Mouse (Mus musculus) midbrain, embryonic 13.5 days (tissue): Measurements from ENCODE around the gene Tent5c. TPM values are rescaled to one million over a fixed set of nuclear protein-coding genes. Genes with fewer than 3 reads are reported as not detected.
A peak's percentile ranks its signal among the peaks of the same experiment; 100 is the strongest.

Source experiments
- ATAC-seq: fragments of 200-750 bp; cut with Nextera tagmentation; 2 replicates; pipeline ENCODE4 v1.8.0; 2017; ENCODE audit warnings: mild to moderate bottlenecking, moderate TSS enrichment, moderate library complexity
- H3K27ac ChIP-seq: fragments of 300-500 bp; sonication (generic); 2 replicates; pipeline ENCODE4 v1.5.1; 2015; ENCODE audit warnings: inconsistent platforms, mild to moderate bottlenecking, moderate library complexity
- H3K27me3 ChIP-seq: fragments of 300-500 bp; sonication (generic); 2 replicates; pipeline ENCODE4 v1.6.1; 2015; ENCODE audit warnings: mild to moderate bottlenecking, inconsistent platforms
- H3K36me3 ChIP-seq: fragments of 300-500 bp; sonication (generic); 2 replicates; pipeline ENCODE4 v1.6.1; 2015; ENCODE audit warnings: mild to moderate bottlenecking, inconsistent platforms
- H3K4me1 ChIP-seq: fragments of 300-500 bp; sonication (generic); replicated peaks from 2 replicates; pipeline ENCODE4 v1.6.1; 2015; ENCODE audit warnings: inconsistent platforms
- H3K4me2 ChIP-seq: fragments of 300-500 bp; sonication (generic); replicated peaks from 2 replicates; pipeline ENCODE4 v1.6.1; 2015; ENCODE audit warnings: moderate library complexity, mild to moderate bottlenecking, inconsistent platforms
- H3K4me3 ChIP-seq: fragments of 300-500 bp; sonication (generic); replicated peaks from 2 replicates; pipeline ENCODE4 v1.5.1; 2015; ENCODE audit warnings: mild to moderate bottlenecking, inconsistent platforms
- H3K9ac ChIP-seq: fragments of 300-500 bp; sonication (generic); replicated peaks from 2 replicates; pipeline ENCODE4 v1.6.1; 2015; ENCODE audit warnings: mild to moderate bottlenecking, inconsistent platforms
- H3K9me3 ChIP-seq: fragments of 300-500 bp; sonication (generic); 2 replicates; pipeline ENCODE4 v1.6.1; 2016; ENCODE audit warnings: mild to moderate bottlenecking, inconsistent platforms
- WGBS: fragments of 180-500 bp; shearing (Covaris S2); methylation state at CpG from one replicate; pipeline ENCODE4 v1.1.7; 2015; 5-methylcytosine and 5-hydroxymethylcytosine counted together
- polyA plus RNA-seq: library from polyadenylated mRNA; unstranded; fragments of >200 nt; fragmentation: Nextera tagmentation; extraction: Ambion mirVana; gene quantifications from 2 replicates; pipeline ENCODE4 v1.2.1, GENCODE M21; 2015

Tent5c gene
- polyA plus RNA-seq, 1 experiment from 2014 or later: 4.8 TPM

DNA sequence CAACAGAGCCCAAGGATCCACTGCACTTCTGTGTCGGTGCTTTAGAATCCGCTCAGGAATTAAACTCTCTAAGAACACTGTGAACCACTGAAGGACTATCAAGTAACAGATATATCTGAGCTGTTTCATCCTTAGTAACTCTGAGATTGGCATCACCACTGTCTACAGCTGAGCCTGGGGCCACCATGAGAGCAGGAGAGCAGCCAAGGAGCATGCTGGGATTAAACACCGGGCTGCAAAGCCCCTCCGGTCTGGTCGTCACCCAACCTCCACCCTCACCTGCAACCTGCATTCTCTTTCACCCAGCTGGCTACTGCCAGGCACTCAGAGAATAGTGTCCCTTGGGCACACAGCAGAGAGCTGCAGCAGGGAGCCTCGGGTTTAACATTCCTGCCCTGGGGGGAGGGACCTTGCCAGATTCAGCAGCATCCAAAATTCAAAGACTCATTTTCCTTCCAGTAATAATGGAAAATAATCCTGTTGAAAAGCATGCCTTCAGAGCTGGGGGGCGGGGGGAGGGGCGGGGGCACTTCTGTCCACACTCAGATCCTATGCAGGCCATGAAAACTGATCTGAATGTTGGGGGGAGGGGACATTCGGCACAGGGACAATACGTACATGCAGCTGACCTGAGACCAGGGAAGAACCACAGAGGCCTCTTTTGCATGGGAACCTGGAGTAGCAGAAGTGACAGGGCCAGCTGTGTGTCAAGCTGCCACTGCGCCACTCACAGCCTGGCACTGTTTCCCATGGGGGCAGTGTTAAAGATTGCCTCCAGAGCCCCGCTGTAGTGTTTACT, 25.8 kb downstream of the Tent5c start:
- H3K9ac ChIP-seq: no peak overlapping the region
- 23% methylated on average over 12 of the region's 12 CpGs for WGBS
- ATAC-seq: peak; percentile 81
- H3K4me2 ChIP-seq: peak overlapping the region; percentile 29
- H3K36me3 ChIP-seq: no peaks in the 10 kb centered on the region
- H3K9me3 ChIP-seq: no peaks in the 10 kb centered on the region
- peaks cover 21% of the 10 kb centered on the region for H3K4me1 ChIP-seq
- H3K27ac ChIP-seq: 0 out of 2 replicates have a peak overlapping the region, but pooled peaks have one; percentile 47
- no peaks in the 10 kb centered on the region for H3K27me3 ChIP-seq
- H3K4me3 ChIP-seq: no peak overlapping the region

DNA sequence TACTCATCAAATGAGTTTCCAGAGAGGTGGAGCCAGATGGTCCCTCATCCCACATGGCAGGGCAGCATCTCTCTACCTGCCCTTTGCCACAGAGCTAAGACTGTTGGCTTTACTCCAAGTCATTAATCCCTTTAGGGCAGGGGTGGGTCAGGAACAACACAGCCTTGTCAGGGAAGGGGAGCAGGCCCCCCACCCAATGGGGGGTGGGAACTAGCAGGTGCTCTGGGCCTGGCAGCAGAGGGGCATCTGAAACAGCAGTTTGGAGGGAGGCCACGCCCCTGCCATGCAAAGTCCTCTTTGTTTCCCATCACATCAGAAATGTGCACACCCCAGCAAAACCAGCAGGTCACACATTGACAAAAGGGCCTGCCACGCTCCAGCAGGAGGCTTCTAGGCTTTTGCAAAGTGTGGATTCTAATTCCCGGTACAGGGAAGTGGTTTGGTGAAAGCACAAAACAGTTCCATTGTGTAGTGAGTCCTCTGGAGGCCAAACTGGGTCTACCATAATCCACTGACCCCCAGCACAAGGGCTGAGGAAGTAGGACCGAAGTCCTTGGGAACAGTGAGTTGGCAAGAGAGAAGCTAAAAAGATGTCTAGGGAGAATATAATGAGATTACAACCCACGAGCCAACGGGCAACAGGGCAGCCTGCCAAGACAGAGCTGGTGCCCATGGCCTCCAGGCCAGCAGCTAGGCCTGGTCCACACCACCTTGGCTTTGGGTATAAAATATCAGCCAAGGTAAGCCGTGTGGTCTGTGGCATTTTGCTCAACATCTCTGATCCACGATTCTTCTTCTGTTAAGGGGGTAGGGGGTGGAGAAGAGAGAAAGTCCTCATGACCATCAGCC, 26.7 kb downstream of the Tent5c start:
- Histone ChIP-seq H3K4me2 (no peak overlapping the region; the same call in 1 of the 2 replicates), H3K27me3 (no peaks in the 10 kb centered on the region), H3K27ac (peak overlapping the region; percentile 47), H3K36me3 (no peaks in the 10 kb centered on the region), H3K4me1 (peaks cover 21% of the 10 kb centered on the region), H3K4me3 (no peak overlapping the region), H3K9me3 (no peaks in the 10 kb centered on the region), H3K9ac (no peak overlapping the region)
- WGBS: 34% methylated on average over 8 of the region's 8 CpGs
- ATAC-seq: peak; percentile 72

DNA sequence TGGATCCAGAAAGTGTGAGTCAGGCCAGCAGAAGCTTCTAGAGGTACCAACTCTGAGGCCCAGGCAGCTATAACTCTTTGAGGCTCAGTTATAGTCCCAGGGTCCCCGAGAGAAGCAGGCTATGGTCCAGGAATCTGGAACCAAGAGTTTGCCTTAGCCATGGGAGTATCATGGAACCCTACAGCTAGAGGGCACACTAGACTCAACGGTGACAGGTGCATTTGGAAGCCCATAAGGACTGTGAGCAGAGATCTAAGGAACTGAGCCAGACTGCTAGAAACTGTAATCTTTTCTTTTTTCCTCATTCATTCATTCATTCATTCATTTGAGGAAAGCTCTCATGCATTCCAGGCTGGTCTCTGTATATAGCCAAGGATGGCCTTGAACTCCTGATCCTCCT, 28.6 kb downstream of the Tent5c start:
- Histone ChIP-seq H3K4me3 (no peak overlapping the region), H3K27ac (no peak overlapping the region), H3K9ac (no peak overlapping the region), H3K9me3 (no peaks in the 10 kb centered on the region), H3K27me3 (no peaks in the 10 kb centered on the region), H3K4me2 (no peak overlapping the region), H3K4me1 (peaks cover 21% of the 10 kb centered on the region), H3K36me3 (no peaks in the 10 kb centered on the region)
- 94% methylated on average over 2 of the region's 2 CpGs for WGBS
- ATAC-seq: no peak

DNA sequence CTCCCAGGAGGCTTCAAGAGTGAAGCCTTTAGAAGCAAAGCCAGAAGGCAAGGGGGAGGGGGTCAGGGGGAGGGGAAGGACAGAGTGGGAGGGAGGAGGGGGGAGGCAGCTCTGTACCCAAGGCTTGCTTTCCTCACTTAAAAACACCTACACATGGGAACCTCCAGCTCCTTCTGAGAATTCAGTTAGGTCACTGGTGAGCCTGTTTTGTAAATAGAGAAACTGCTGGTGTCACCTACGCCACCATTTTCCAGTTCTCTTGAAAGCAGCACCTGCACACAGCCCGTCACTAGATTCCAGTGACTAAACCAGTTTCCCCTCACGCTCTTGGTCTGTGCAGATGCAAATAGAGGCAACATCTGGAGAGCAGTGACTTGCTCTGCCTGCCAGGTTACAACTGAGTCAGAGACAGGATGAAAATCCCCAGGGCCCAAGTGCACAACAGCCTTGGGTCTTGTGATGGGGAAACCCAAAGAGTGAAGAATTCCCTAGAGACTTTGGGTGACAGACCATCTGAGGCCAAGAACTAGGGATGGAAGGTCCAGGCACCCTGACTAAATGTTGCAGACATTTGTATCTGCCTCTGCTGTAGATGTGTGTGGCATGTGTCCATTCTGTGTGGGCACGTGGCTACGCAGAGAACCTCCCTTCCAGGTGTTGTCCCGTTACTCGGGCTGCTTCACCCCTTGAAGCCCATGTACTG, 45.2 kb downstream of the Tent5c start:
- no peaks in the 10 kb centered on the region for H3K4me1 ChIP-seq
- H3K27me3 ChIP-seq: no peaks in the 10 kb centered on the region
- ATAC-seq: no peak
- H3K4me2 ChIP-seq: no peak overlapping the region
- H3K9me3 ChIP-seq: no peaks in the 10 kb centered on the region
- no peak overlapping the region for H3K9ac ChIP-seq
- no peak overlapping the region for H3K27ac ChIP-seq
- H3K36me3 ChIP-seq: no peaks in the 10 kb centered on the region
- 90% methylated on average over 7 of the region's 7 CpGs for WGBS
- no peak overlapping the region for H3K4me3 ChIP-seq

DNA sequence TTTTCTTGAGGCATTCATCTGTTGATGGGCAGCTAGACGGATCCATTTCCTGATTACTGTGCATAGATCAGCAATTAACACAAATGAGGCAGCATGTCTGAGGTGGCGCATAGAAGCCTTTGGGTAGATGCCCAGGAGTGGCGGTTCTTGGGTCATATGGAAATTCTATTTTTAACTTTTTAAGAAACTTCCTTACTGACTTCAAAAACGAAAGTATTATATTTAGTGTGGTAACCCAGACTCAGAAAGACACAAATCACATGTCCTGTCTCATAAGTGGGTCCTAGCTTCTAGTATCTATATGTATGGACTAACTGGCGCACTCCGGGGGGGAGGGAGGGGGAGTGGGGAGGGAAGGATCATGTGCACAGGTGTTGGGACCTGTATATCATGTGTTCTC, 46.6 kb downstream of the Tent5c start:
- no peak for ATAC-seq

DNA sequence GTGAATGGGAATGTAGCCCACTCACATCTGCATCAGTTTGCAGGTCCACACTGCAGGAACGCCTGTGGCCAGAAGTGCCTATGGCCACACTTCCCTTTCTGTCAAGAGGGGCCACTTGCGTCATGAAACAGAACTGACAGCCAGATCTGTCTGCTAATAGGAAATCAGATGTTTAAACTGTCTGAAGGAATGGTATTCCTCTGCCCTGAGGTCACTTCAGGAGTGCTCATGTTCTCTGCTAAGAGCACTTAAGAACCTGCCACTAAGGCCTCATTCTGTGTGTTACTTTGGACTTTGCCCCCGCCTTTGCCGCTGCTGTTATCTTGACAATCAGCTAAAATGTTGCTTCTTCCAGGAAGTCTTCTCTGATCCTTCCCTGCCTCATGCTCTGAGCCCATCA, 48.4 kb downstream of the Tent5c start:
- Histone ChIP-seq H3K9me3 (no peaks in the 10 kb centered on the region), H3K4me1 (no peaks in the 10 kb centered on the region), H3K36me3 (no peaks in the 10 kb centered on the region), H3K27me3 (no peaks in the 10 kb centered on the region), H3K4me3 (no peak overlapping the region), H3K9ac (no peak overlapping the region), H3K27ac (no peak overlapping the region), H3K4me2 (no peak overlapping the region)
- no peak for ATAC-seq
- WGBS: 84% methylated on average over 4 of the region's 4 CpGs

More for the DNA sequence above, 46.6 kb downstream of the Tent5c start:
- Histone ChIP-seq H3K27ac (no peak overlapping the region), H3K4me3 (no peak overlapping the region), H3K4me1 (no peaks in the 10 kb centered on the region), H3K9me3 (no peaks in the 10 kb centered on the region), H3K4me2 (no peak overlapping the region), H3K9ac (no peak overlapping the region), H3K36me3 (no peaks in the 10 kb centered on the region), H3K27me3 (no peaks in the 10 kb centered on the region)
- 87% methylated on average over 6 of the region's 6 CpGs for WGBS

DNA sequence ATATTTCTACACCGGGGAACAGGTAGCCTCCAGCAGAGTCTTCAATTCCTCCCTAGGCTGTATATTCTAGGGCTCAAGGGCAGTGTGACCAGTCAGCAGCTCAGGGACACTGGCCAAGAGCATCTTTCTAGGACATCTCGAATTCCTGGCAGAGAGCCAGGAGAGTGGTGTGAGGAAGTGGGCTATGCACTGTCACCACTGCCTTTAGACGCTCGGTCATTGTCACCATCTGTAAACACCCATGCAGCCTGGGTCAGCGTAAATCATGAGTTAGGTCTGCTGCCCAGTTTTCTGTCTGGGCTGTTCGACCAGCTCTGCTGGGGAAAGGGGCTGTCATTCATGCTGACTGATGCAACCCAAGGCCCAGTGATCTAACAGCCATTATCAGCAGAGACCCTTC, 49.1 kb downstream of the Tent5c start:
- H3K4me3 ChIP-seq: no peak overlapping the region
- H3K9ac ChIP-seq: no peak overlapping the region
- WGBS: 73% methylated on average over 6 of the region's 6 CpGs
- H3K9me3 ChIP-seq: no peaks in the 10 kb centered on the region
- H3K27ac ChIP-seq: no peak overlapping the region
- H3K4me2 ChIP-seq: no peak overlapping the region
- peak; percentile 34; the same call in 1 of the 2 replicates for ATAC-seq
- H3K27me3 ChIP-seq: no peaks in the 10 kb centered on the region
- H3K4me1 ChIP-seq: no peaks in the 10 kb centered on the region
- no peaks in the 10 kb centered on the region for H3K36me3 ChIP-seq

DNA sequence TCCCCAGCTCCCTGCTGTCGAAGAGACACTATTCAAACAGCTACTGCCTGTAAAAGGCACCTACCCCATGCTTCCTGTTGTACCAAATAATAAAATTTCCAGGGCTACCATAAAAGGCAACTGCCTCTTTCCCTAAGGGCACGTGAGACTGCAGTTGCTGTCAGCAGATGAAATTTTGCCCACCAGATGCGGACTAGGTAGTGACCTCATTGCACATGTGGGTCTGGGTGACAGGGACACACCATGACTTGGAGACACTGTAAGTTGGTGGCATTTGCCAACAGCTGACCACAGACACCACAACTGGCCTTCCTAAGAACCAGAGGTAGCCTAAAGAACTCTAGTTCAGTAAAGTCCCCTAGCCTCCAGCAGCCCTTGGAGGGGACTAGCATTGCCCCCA, 50.0 kb downstream of the Tent5c start:
- no peaks in the 10 kb centered on the region for H3K27me3 ChIP-seq
- H3K4me3 ChIP-seq: no peak overlapping the region
- H3K27ac ChIP-seq: no peak overlapping the region
- WGBS: 88% methylated on average over 3 of the region's 3 CpGs
- no peak for ATAC-seq
- H3K4me2 ChIP-seq: no peak overlapping the region
- no peaks in the 10 kb centered on the region for H3K36me3 ChIP-seq
- H3K9ac ChIP-seq: no peak overlapping the region
- H3K4me1 ChIP-seq: no peaks in the 10 kb centered on the region
- H3K9me3 ChIP-seq: no peaks in the 10 kb centered on the region

DNA sequence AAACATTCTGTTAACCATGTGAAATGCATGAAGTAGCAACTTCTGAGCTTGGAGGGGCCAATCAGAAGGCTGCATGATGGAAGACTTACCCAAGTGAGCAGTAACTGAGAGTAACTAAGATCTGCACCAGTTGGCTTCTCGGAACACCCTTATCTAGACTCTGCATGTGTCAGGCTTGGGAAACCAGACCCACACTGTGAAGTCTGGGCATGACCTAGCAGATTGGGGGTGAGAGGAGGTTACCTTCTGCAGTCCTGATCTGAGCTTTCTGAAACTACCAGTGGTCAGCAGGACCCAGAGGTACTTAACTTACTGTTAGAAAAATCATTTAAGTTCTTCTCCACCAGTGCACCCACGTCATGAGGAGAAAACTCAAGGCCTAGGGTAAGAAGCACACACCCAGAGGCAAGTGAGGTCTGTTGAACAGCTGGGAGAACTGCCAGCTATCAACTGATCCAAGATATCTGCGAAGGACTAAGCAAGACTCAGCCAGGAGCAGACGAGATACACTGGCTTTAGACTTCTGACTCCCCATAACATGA, 50.6 kb downstream of the Tent5c start:
- H3K27me3 ChIP-seq: no peaks in the 10 kb centered on the region
- H3K9me3 ChIP-seq: no peaks in the 10 kb centered on the region
- 86% methylated on average over 4 of the region's 4 CpGs for WGBS
- H3K4me1 ChIP-seq: no peaks in the 10 kb centered on the region
- no peak overlapping the region for H3K9ac ChIP-seq
- H3K27ac ChIP-seq: no peak overlapping the region
- no peak for ATAC-seq
- no peak overlapping the region for H3K4me2 ChIP-seq
- H3K36me3 ChIP-seq: no peaks in the 10 kb centered on the region
- H3K4me3 ChIP-seq: no peak overlapping the region

DNA sequence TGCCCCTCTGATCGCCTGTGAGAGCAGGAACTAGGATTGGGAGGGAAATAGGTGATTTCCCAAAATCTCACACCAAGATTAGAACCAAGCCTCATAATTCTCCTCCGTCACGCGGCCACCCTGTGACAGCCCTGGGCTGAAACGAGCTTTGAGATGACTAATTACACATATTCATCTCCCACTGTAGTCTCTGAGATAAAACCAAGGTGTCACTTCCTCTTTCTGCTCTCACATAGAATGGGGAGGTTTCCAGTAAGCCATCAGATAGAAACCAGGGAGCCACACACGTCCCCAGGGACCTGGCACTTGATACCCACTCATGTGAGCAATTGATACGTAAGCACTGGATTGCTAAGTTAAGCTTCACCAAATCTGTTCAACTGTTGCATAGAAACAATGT, 52.4 kb downstream of the Tent5c start:
- H3K36me3 ChIP-seq: no peaks in the 10 kb centered on the region

DNA sequence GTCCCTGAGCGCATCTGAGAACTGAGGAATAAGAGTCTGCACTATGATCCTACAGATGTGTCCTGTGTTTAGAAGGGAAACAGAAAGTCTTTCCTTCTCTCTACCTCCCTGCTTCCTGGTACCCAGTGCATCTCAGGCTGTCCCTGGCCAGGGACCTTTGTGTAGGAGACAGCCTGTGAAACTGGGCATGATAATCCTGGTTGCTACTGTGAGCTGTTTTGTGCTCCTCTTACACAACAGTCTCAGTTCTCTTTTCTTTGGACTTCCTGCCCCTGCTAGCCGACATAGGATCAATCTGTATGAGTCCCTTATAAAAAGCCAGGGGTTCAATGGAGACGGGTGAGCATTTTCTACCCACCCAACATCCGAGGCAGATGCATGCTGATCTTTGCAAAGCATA, 57.4 kb downstream of the Tent5c start:
- no peaks in the 10 kb centered on the region for H3K4me1 ChIP-seq
- H3K27ac ChIP-seq: no peak overlapping the region
- ATAC-seq: no peak
- H3K9ac ChIP-seq: no peak overlapping the region
- no peak overlapping the region for H3K4me3 ChIP-seq
- H3K36me3 ChIP-seq: no peaks in the 10 kb centered on the region
- no peaks in the 10 kb centered on the region for H3K27me3 ChIP-seq
- H3K4me2 ChIP-seq: no peak overlapping the region
- WGBS: 83% methylated on average over 4 of the region's 4 CpGs
- no peaks in the 10 kb centered on the region for H3K9me3 ChIP-seq

More for the DNA sequence above, 52.4 kb downstream of the Tent5c start:
- H3K27me3 ChIP-seq: no peaks in the 10 kb centered on the region
- H3K9me3 ChIP-seq: no peaks in the 10 kb centered on the region
- H3K9ac ChIP-seq: no peak overlapping the region
- H3K4me2 ChIP-seq: no peak overlapping the region
- no peak overlapping the region for H3K27ac ChIP-seq
- 88% methylated on average over 7 of the region's 7 CpGs for WGBS
- ATAC-seq: no peak
- H3K4me3 ChIP-seq: no peak overlapping the region
- no peaks in the 10 kb centered on the region for H3K4me1 ChIP-seq

DNA sequence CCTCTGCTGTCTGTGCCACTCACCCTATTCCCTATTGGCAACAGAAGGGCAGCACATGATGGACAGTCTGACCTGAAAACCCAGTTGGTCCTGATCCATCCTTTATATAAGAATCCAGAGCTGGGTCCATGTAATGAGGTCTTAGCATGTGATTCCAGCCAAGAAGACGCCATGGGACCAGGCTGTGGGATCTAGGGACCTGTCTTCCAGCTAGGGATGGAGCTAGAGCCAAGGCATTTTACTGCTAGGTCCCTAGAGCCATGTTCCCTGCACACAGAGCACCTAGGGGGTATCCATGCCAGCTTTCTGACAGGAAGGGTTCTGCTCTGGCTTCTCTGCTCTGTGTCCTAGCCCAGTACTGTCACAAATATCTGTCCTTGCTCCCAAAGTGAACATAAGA, 58.4 kb downstream of the Tent5c start:
- H3K4me3 ChIP-seq: no peak overlapping the region
- no peak for ATAC-seq
- H3K9ac ChIP-seq: no peak overlapping the region
- no peaks in the 10 kb centered on the region for H3K27me3 ChIP-seq
- H3K4me1 ChIP-seq: no peaks in the 10 kb centered on the region
- no peaks in the 10 kb centered on the region for H3K36me3 ChIP-seq
- H3K9me3 ChIP-seq: no peaks in the 10 kb centered on the region
- H3K4me2 ChIP-seq: no peak overlapping the region
- no peak overlapping the region for H3K27ac ChIP-seq
- WGBS: 79% methylated on average over 1 of the region's 1 CpGs
